Mouse (Mus musculus) kidney, adult 9 months (tissue): ENCODE measurements around the gene Ly86.

Experiments
- DNase-seq: peaks from one replicate; pipeline ENCODE4 v3.0.0; 2022

Gene Ly86

GRCm38 (mm10) chr13:37433730-37434129 is 88.7 kb downstream of the Ly86 start:
- DNase-seq: no peak

GRCm38 (mm10) chr13:37434137-37434772 is 89.2 kb downstream of the Ly86 start:
- DNase-seq: peak; percentile 83

GRCm38 (mm10) chr13:37434841-37435240 is 89.8 kb downstream of the Ly86 start:
- DNase-seq: no peak

- DNase-seq: no peak
Observed at GRCm38 (mm10) chr13:37436267-37437013, 91.4 kb downstream of the Ly86 start.

- DNase-seq: no peak
Observed at GRCm38 (mm10) chr13:37438788-37439187, 93.8 kb downstream of the Ly86 start.

GRCm38 (mm10) chr13:37439477-37439876 is 94.5 kb downstream of the Ly86 start:
- DNase-seq: no peak

- no peak for DNase-seq
Observed at GRCm38 (mm10) chr13:37439941-37440340, 94.9 kb downstream of the Ly86 start.

- no peak for DNase-seq
Observed at GRCm38 (mm10) chr13:37440593-37441307, 95.7 kb downstream of the Ly86 start.

- no peak for DNase-seq
Observed at GRCm38 (mm10) chr13:37442058-37442457, 97.0 kb downstream of the Ly86 start.

GRCm38 (mm10) chr13:37442531-37442930 is 97.5 kb downstream of the Ly86 start:
- DNase-seq: no peak

- no peak for DNase-seq
Observed at GRCm38 (mm10) chr13:37446699-37447258, 101.8 kb downstream of the Ly86 start.

GRCm38 (mm10) chr13:37451021-37451420 is 106.0 kb downstream of the Ly86 start:
- no peak for DNase-seq

GRCm38 (mm10) chr13:37451471-37451870 is 106.5 kb downstream of the Ly86 start:
- DNase-seq: peak; percentile 48

GRCm38 (mm10) chr13:37452022-37452941 is 107.3 kb downstream of the Ly86 start:
- DNase-seq: peak; percentile 70

GRCm38 (mm10) chr13:37453203-37453602 is 108.2 kb downstream of the Ly86 start:
- DNase-seq: peak; percentile 96

GRCm38 (mm10) chr13:37454356-37454755 is 109.3 kb downstream of the Ly86 start:
- DNase-seq: no peak

- no peak for DNase-seq
Observed at GRCm38 (mm10) chr13:37455561-37455960, 110.6 kb downstream of the Ly86 start.

GRCm38 (mm10) chr13:37457007-37457827 is 112.2 kb downstream of the Ly86 start:
- DNase-seq: peak; percentile 68

GRCm38 (mm10) chr13:37458557-37458956 is 113.5 kb downstream of the Ly86 start:
- DNase-seq: no peak

- DNase-seq: no peak
Observed at GRCm38 (mm10) chr13:37459022-37459421, 114.0 kb downstream of the Ly86 start.
